Mouse (Mus musculus) adrenal gland, adult 8-10 months (tissue): ENCODE measurements around the gene Gm21970. TPM values are rescaled to one million over a fixed set of nuclear protein-coding genes. Genes with fewer than 3 reads are reported as not detected.

Experiments used
- DNase-seq: peaks from one replicate; pipeline ENCODE4 v3.0.0; 2022
- total RNA-seq, 4 experiments: library from RNA; stranded (reverse); gene quantifications; 2 replicates each; pipeline ENCODE4 v1.2.4; 2022

Gene Gm21970
- total RNA-seq, 4 experiments from 2014 or later: 0.54 TPM; not detected in 3

- no peak for DNase-seq
These were observed 51.7 kb downstream of the Gm21970 start for GRCm38 (mm10) chr16:91443211-91443611.

- DNase-seq: no peak
These were observed 53.3 kb downstream of the Gm21970 start for GRCm38 (mm10) chr16:91444847-91445246.

- DNase-seq: no peak
These were observed 54.0 kb downstream of the Gm21970 start for GRCm38 (mm10) chr16:91445566-91445965.

- DNase-seq: no peak
These were observed 55.4 kb downstream of the Gm21970 start for GRCm38 (mm10) chr16:91446778-91447511.

- DNase-seq: no peak
These were observed 56.0 kb downstream of the Gm21970 start for GRCm38 (mm10) chr16:91447512-91447900.

GRCm38 (mm10) chr16:91448088-91448487 is 56.6 kb downstream of the Gm21970 start:
- DNase-seq: no peak

GRCm38 (mm10) chr16:91448895-91449294 is 57.4 kb downstream of the Gm21970 start:
- DNase-seq: no peak

GRCm38 (mm10) chr16:91450137-91451064 is 58.9 kb downstream of the Gm21970 start:
- no peak for DNase-seq

GRCm38 (mm10) chr16:91451949-91452348 is 60.4 kb downstream of the Gm21970 start:
- no peak for DNase-seq

GRCm38 (mm10) chr16:91452363-91452896 is 60.9 kb downstream of the Gm21970 start:
- peak; percentile 62 for DNase-seq

GRCm38 (mm10) chr16:91455868-91456267 is 64.3 kb downstream of the Gm21970 start:
- DNase-seq: no peak

GRCm38 (mm10) chr16:91458301-91458746 is 66.8 kb downstream of the Gm21970 start:
- no peak for DNase-seq

- no peak for DNase-seq
These were observed 67.5 kb downstream of the Gm21970 start for GRCm38 (mm10) chr16:91458976-91459375.

- no peak for DNase-seq
These were observed 67.9 kb downstream of the Gm21970 start for GRCm38 (mm10) chr16:91459396-91459795.

- no peak for DNase-seq
These were observed 68.4 kb downstream of the Gm21970 start for GRCm38 (mm10) chr16:91459841-91460370.

GRCm38 (mm10) chr16:91461066-91461638 is 69.6 kb downstream of the Gm21970 start:
- DNase-seq: no peak

GRCm38 (mm10) chr16:91461773-91462181 is 70.3 kb downstream of the Gm21970 start:
- DNase-seq: no peak

GRCm38 (mm10) chr16:91462644-91463043 is 71.1 kb downstream of the Gm21970 start:
- no peak for DNase-seq

GRCm38 (mm10) chr16:91463400-91463799 is 71.9 kb downstream of the Gm21970 start:
- no peak for DNase-seq

GRCm38 (mm10) chr16:91463836-91464400 is 72.4 kb downstream of the Gm21970 start:
- no peak for DNase-seq

- DNase-seq: peak; percentile 84
These were observed 73.3 kb downstream of the Gm21970 start for GRCm38 (mm10) chr16:91464594-91465504.
